Mouse (Mus musculus) C2C12 (cell line): ENCODE results near the gene Atp1a3. TPM values are rescaled to one million over a fixed set of nuclear protein-coding genes. Genes with fewer than 3 reads are reported as not detected.

Experiments
- H3K27me3 ChIP-seq: one replicate; pipeline ENCODE4 v1.6.1; 2011; ENCODE audit not compliant: control insufficient read depth, insufficient read depth, insufficient read length
- H3K36me3 ChIP-seq: one replicate; pipeline ENCODE4 v1.6.1; 2011; ENCODE audit not compliant: control insufficient read depth, insufficient read depth
- H3K4me3 ChIP-seq: one replicate; pipeline ENCODE4 v1.5.1; 2011; ENCODE audit warnings: mild to moderate bottlenecking, control low read depth; ENCODE audit not compliant: poor library complexity, insufficient read depth, severe bottlenecking
- H3K79me2 ChIP-seq: one replicate; pipeline ENCODE4 v1.6.1; 2011; ENCODE audit not compliant: control insufficient read depth, insufficient read depth
- H3K79me3 ChIP-seq: one replicate; pipeline ENCODE4 v1.6.1; 2011; ENCODE audit warnings: low read depth, control low read depth
- H3ac ChIP-seq: one replicate; pipeline ENCODE3; 2011; ENCODE audit warnings: low read depth; ENCODE audit not compliant: control insufficient read depth, insufficient read length
- CEBPB ChIP-seq: IDR thresholded peaks from one replicate; pipeline ENCODE4 v1.6.1; 2011; ENCODE audit warnings: low read depth, mild to moderate bottlenecking, control low read depth, moderate library complexity
- CTCF ChIP-seq: IDR thresholded peaks from one replicate; pipeline ENCODE4 v1.5.1; 2011; ENCODE audit not compliant: control insufficient read depth, insufficient read depth, insufficient read length
- FOSL1 ChIP-seq: IDR thresholded peaks from one replicate; pipeline ENCODE4 v1.8.0; 2011; ENCODE audit warnings: mild to moderate bottlenecking, low read length; ENCODE audit not compliant: poor library complexity, insufficient read depth, severe bottlenecking
- MAX ChIP-seq: IDR thresholded peaks from one replicate; pipeline ENCODE4 v1.6.1; 2011; ENCODE audit warnings: mild to moderate bottlenecking, control low read depth
- MYOD1 ChIP-seq: IDR thresholded peaks from one replicate; pipeline ENCODE4 v1.6.1; 2011; ENCODE audit warnings: low read depth; ENCODE audit not compliant: control insufficient read depth, insufficient read length
- MYOG ChIP-seq: IDR thresholded peaks from one replicate; pipeline ENCODE4 v1.6.1; 2011; ENCODE audit not compliant: control insufficient read depth, insufficient read length; ENCODE audit errors: extremely low read depth
- USF1 ChIP-seq: IDR thresholded peaks from one replicate; pipeline ENCODE4 v1.6.1; 2011; ENCODE audit warnings: low read depth, mild to moderate bottlenecking, control low read depth, moderate library complexity
- polyA plus RNA-seq: library from polyadenylated mRNA; unstranded; fragments of >200 nt; fragmentation: generic; extraction: Trizol; gene quantifications from one replicate; pipeline ENCODE4 v1.2.1, GENCODE M21; 2012; ENCODE audit warnings: missing spikeins

Atp1a3 gene
- polyA plus RNA-seq, 1 experiment, result 0.22 TPM

GRCm38 (mm10) chr7:25000211-25000610 is 5.5 kb downstream of the Atp1a3 start:
- no peak for TF ChIP-seq CEBPB
- TF ChIP-seq USF1, result no peak
- TF ChIP-seq MYOG, result no peak
- TF ChIP-seq MYOD1, result no peak
- TF ChIP-seq FOSL1, result no peak
- TF ChIP-seq MAX, result no peak
- no peak for TF ChIP-seq CTCF
- no peak overlapping the region for H3K4me3 ChIP-seq
- no peaks in the 10 kb centered on the region for H3K36me3 ChIP-seq
- no peaks in the 10 kb centered on the region for H3K79me3 ChIP-seq
- H3K27me3 ChIP-seq, result peaks cover 18% of the 10 kb centered on the region
- no peak overlapping the region for H3ac ChIP-seq
- no peaks in the 10 kb centered on the region for H3K79me2 ChIP-seq

GRCm38 (mm10) chr7:24993081-24993480 is 12.7 kb downstream of the Atp1a3 start:
- Histone ChIP-seq H3K36me3 (no peaks in the 10 kb centered on the region), H3ac (no peak overlapping the region), H3K79me2 (no peaks in the 10 kb centered on the region), H3K4me3 (no peak overlapping the region), H3K79me3 (no peaks in the 10 kb centered on the region), H3K27me3 (no peaks in the 10 kb centered on the region)
- TF ChIP-seq FOSL1 (peak; percentile 62), MYOD1 (peak; percentile 93), CTCF (no peak)

- H3K4me3 ChIP-seq, result no peak overlapping the region
- H3K79me2 ChIP-seq, result no peaks in the 10 kb centered on the region
- H3K36me3 ChIP-seq, result no peaks in the 10 kb centered on the region
- TF ChIP-seq MAX (no peak), CTCF (no peak), CEBPB (no peak), FOSL1 (no peak)
- H3K79me3 ChIP-seq, result no peaks in the 10 kb centered on the region
- no peaks in the 10 kb centered on the region for H3K27me3 ChIP-seq
- no peak overlapping the region for H3ac ChIP-seq
Observed at GRCm38 (mm10) chr7:24990478-24990877, 15.3 kb downstream of the Atp1a3 start.

- Histone ChIP-seq H3ac (no peak overlapping the region), H3K36me3 (no peaks in the 10 kb centered on the region), H3K79me2 (no peaks in the 10 kb centered on the region), H3K79me3 (no peaks in the 10 kb centered on the region), H3K4me3 (no peak overlapping the region), H3K27me3 (no peaks in the 10 kb centered on the region)
- no peak for TF ChIP-seq CTCF
- no peak for TF ChIP-seq FOSL1
- no peak for TF ChIP-seq USF1
- no peak for TF ChIP-seq MAX
- TF ChIP-seq MYOD1, result no peak
- TF ChIP-seq MYOG, result no peak
- TF ChIP-seq CEBPB, result no peak
Observed at GRCm38 (mm10) chr7:24987941-24988340, 17.8 kb downstream of the Atp1a3 start.

GRCm38 (mm10) chr7:24985799-24986198 is 20.0 kb downstream of the Atp1a3 start:
- H3ac ChIP-seq, result no peak overlapping the region
- H3K4me3 ChIP-seq, result no peak overlapping the region
- H3K79me3 ChIP-seq, result no peaks in the 10 kb centered on the region
- H3K79me2 ChIP-seq, result no peaks in the 10 kb centered on the region
- H3K27me3 ChIP-seq, result peaks cover 6% of the 10 kb centered on the region
- H3K36me3 ChIP-seq, result no peaks in the 10 kb centered on the region
- no peak for TF ChIP-seq MAX
- TF ChIP-seq CTCF, result no peak
- no peak for TF ChIP-seq MYOG
- no peak for TF ChIP-seq MYOD1
- no peak for TF ChIP-seq FOSL1
- no peak for TF ChIP-seq CEBPB
- TF ChIP-seq USF1, result no peak

- Histone ChIP-seq H3K36me3 (no peaks in the 10 kb centered on the region), H3K27me3 (peaks cover 10% of the 10 kb centered on the region), H3K79me3 (no peaks in the 10 kb centered on the region), H3K4me3 (no peak overlapping the region), H3K79me2 (no peaks in the 10 kb centered on the region), H3ac (no peak overlapping the region)
- no peak for TF ChIP-seq CTCF
Observed at GRCm38 (mm10) chr7:24984307-24984706, 21.5 kb downstream of the Atp1a3 start.
